Mouse (Mus musculus) liver, adult 2 months (tissue): Measurements from ENCODE around the gene Kcnmb3. TPM values are rescaled to one million over a fixed set of nuclear protein-coding genes. Genes with fewer than 3 reads are reported as not detected.

Experiments used
- DNase-seq: peaks from one replicate; pipeline ENCODE4 v3.0.0-alpha.2; 2011; ENCODE audit warnings: low read depth, low spot score; ENCODE audit errors: extremely low read depth
- H3K27ac ChIP-seq: fragments of 200-500 bp; replicated peaks from 2 replicates; pipeline ENCODE4 v1.5.1; 2012; ENCODE audit warnings: low read depth, mild to moderate bottlenecking, control low read depth, inconsistent platforms, low read length; ENCODE audit not compliant: insufficient read depth
- H3K27me3 ChIP-seq: fragments of 200-500 bp; 2 replicates; pipeline ENCODE4 v1.6.1; 2012; ENCODE audit warnings: mild to moderate bottlenecking, moderate library complexity, low read length, inconsistent platforms; ENCODE audit not compliant: control insufficient read depth, insufficient read depth
- H3K36me3 ChIP-seq: fragments of 200-500 bp; 2 replicates; pipeline ENCODE4 v1.6.1; 2012; ENCODE audit warnings: low read length, inconsistent platforms; ENCODE audit not compliant: control insufficient read depth, insufficient read depth
- H3K4me1 ChIP-seq: fragments of 200-500 bp; 2 replicates; pipeline ENCODE4 v1.6.1; 2011; ENCODE audit warnings: low read length; ENCODE audit not compliant: control insufficient read depth, insufficient read depth
- H3K4me3 ChIP-seq: fragments of 200-500 bp; 2 replicates; pipeline ENCODE4 v1.5.1; 2011; ENCODE audit warnings: low read depth, mild to moderate bottlenecking, control low read depth, low read length, moderate library complexity; ENCODE audit not compliant: insufficient read depth
- H3K79me2 ChIP-seq: fragments of 200-500 bp; 2 replicates; pipeline ENCODE4 v1.6.1; 2012; ENCODE audit warnings: inconsistent platforms, mild to moderate bottlenecking, low read length, moderate library complexity; ENCODE audit not compliant: control insufficient read depth, insufficient read depth
- H3K9ac ChIP-seq: fragments of 200-500 bp; 2 replicates; pipeline ENCODE4 v1.6.1; 2012; ENCODE audit warnings: low read depth, mild to moderate bottlenecking, control low read depth, inconsistent platforms, low read length
- CTCF ChIP-seq: fragments of 200-500 bp; IDR thresholded peaks from 2 replicates; pipeline ENCODE4 v1.5.1; 2011; ENCODE audit warnings: low read depth, low read length, control low read depth
- POLR2A ChIP-seq: fragments of 200-500 bp; IDR thresholded peaks from 2 replicates; pipeline ENCODE4 v1.6.1; 2011; ENCODE audit warnings: low read length, control low read depth; ENCODE audit not compliant: insufficient read depth; ENCODE audit errors: extremely low read depth
- WGBS: fragments of 180-500 bp; shearing (Covaris S2); methylation state at CpG from one replicate; pipeline ENCODE4 v1.1.7; 2018; 5-methylcytosine and 5-hydroxymethylcytosine counted together
- polyA plus RNA-seq: library from polyadenylated mRNA; depleted of rRNA; stranded (reverse); fragments of >200 nt; gene quantifications from 2 replicates; pipeline ENCODE4 v1.2.3, GENCODE M21; 2012
- total RNA-seq: library from RNA; depleted of rRNA; stranded (reverse); fragments of >200 nt; gene quantifications from 2 replicates; pipeline ENCODE4 v1.2.3, GENCODE M21; 2014

Gene Kcnmb3
- total and polyA plus RNA-seq, 2 experiments, result not detected

DNA sequence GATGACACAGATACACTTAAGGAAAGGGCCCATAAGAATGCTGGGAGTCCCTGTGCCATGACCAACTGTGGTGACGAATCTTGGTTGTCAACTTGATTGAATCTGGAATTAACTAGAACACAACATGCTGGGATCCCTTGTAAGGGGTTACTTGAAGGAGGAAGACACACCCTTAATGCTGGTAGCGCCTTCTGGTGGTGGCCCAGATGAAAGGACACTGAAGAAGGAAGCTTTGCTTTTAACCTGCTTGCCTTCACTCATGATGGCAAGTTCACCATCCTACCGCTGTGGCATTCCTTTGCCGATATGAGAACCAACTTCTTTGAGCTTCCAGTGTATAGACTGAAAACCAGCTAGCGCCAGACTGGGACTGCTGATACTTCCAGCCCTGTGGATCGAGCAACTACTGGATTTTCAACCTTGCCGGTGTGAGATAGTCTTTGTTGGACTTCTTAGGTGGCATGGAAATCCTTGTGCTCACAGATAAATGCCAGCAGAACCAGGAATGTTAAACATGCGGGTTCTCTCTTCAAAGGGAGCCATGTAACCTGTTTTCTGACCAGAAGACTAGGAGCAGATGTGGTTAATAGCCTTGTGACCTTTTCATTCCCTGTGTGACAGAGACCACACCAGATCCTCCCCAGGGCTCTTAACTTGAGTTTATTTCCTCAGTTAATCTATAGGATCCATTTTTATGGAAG lies 2.5 kb upstream of the Kcnmb3 start:
- 81% methylated on average over 8 of the region's 8 CpGs for WGBS
- Histone ChIP-seq H3K79me2 (no peaks in the 10 kb centered on the region), H3K36me3 (no peaks in the 10 kb centered on the region), H3K4me3 (no peak overlapping the region), H3K27me3 (no peaks in the 10 kb centered on the region), H3K9ac (no peak overlapping the region), H3K4me1 (peaks cover 16% of the 10 kb centered on the region), H3K27ac (no peak overlapping the region)
- TF ChIP-seq POLR2A, result no peak
- TF ChIP-seq CTCF, result no peak
- DNase-seq, result no peak

- H3K27ac ChIP-seq, result no peak overlapping the region
- no peaks in the 10 kb centered on the region for H3K79me2 ChIP-seq
- DNase-seq, result no peak
- no peaks in the 10 kb centered on the region for H3K36me3 ChIP-seq
- no peaks in the 10 kb centered on the region for H3K27me3 ChIP-seq
- no peak overlapping the region for H3K4me3 ChIP-seq
- peaks cover 16% of the 10 kb centered on the region for H3K4me1 ChIP-seq
- TF ChIP-seq POLR2A (no peak), CTCF (no peak)
- H3K9ac ChIP-seq, result no peak overlapping the region
Observed at GRCm38 (mm10) chr3:32490928-32491315, 1.1 kb downstream of the Kcnmb3 start.

DNA sequence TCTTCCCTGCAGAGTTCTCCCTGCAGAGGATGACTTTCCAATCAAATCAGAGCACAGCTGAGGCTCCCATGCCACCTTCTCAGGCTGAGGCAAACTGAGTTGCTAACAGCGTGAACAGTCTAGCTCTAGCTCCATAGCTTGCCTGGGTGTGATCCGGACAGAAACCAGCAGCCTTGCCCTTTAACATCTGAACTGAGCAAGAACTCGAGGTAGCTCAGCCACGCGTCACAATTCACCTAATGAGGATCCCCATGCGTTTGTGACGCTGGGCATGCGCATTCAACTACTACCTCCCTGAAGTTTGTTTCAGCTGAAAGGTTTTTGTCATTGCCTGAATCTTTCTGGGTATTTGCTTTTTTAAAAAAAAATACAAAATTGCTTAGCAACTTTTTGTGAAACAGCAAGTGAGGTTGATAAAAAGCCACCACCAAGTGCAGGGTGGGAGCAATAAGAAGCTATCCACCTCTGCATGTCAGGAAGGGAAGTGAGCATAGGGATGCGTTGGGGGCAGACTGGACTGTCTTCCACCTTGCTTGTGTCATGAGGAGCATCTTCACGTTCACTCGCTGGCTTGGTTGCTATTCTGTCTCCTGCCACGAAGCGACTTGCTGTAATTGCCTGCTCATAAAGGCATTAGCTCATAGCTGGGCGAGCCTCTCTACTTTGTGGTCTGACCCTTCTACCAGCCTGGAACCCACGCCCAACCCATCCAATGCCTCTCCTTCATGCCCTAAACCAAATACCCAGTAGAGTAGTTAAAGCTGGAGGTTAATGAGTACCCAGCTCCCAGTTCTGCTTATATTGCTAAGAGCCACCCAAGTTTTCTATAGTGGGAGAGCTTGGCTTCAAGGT lies 1.7 kb downstream of the Kcnmb3 start:
- H3K4me1 ChIP-seq, result peaks cover 14% of the 10 kb centered on the region
- no peak for TF ChIP-seq CTCF
- no peak for TF ChIP-seq POLR2A
- no peak overlapping the region for H3K9ac ChIP-seq
- H3K27me3 ChIP-seq, result no peaks in the 10 kb centered on the region
- WGBS, result 85% methylated on average over 15 of the region's 15 CpGs
- no peaks in the 10 kb centered on the region for H3K36me3 ChIP-seq
- no peak for DNase-seq
- H3K4me3 ChIP-seq, result no peak overlapping the region
- H3K27ac ChIP-seq, result no peak overlapping the region
- no peaks in the 10 kb centered on the region for H3K79me2 ChIP-seq

GRCm38 (mm10) chr3:32488172-32488571 lies 3.9 kb downstream of the Kcnmb3 start:
- Histone ChIP-seq H3K79me2 (no peaks in the 10 kb centered on the region), H3K4me1 (peaks cover 11% of the 10 kb centered on the region), H3K27ac (no peak overlapping the region), H3K36me3 (no peaks in the 10 kb centered on the region), H3K4me3 (no peak overlapping the region), H3K9ac (no peak overlapping the region), H3K27me3 (no peaks in the 10 kb centered on the region)
- TF ChIP-seq CTCF (no peak), POLR2A (no peak)
- 88% methylated on average over 6 of the region's 6 CpGs for WGBS
- DNase-seq, result no peak

GRCm38 (mm10) chr3:32486543-32486942 lies 5.5 kb downstream of the Kcnmb3 start:
- DNase-seq, result no peak
- no peak overlapping the region for H3K27ac ChIP-seq

GRCm38 (mm10) chr3:32483035-32483434 lies 9.0 kb downstream of the Kcnmb3 start:
- no peak overlapping the region for H3K27ac ChIP-seq
- no peak for TF ChIP-seq CTCF
- no peak for TF ChIP-seq POLR2A
- DNase-seq, result no peak
- no peaks in the 10 kb centered on the region for H3K4me1 ChIP-seq
- WGBS, result 89% methylated on average over 3 of the region's 3 CpGs
- H3K4me3 ChIP-seq, result no peak overlapping the region
- no peaks in the 10 kb centered on the region for H3K79me2 ChIP-seq
- no peaks in the 10 kb centered on the region for H3K27me3 ChIP-seq
- H3K36me3 ChIP-seq, result no peaks in the 10 kb centered on the region
- H3K9ac ChIP-seq, result no peak overlapping the region

More at GRCm38 (mm10) chr3:32486543-32486942, 5.5 kb downstream of the Kcnmb3 start:
- Histone ChIP-seq H3K79me2 (no peaks in the 10 kb centered on the region), H3K27me3 (no peaks in the 10 kb centered on the region), H3K36me3 (no peaks in the 10 kb centered on the region), H3K4me1 (no peaks in the 10 kb centered on the region), H3K4me3 (no peak overlapping the region), H3K9ac (no peak overlapping the region)
- TF ChIP-seq CTCF (no peak), POLR2A (no peak)
- 66% methylated on average over 4 of the region's 4 CpGs for WGBS
